Mouse (Mus musculus) lung, postnatal 0 days (tissue): ENCODE measurements at regions not wholly inside any gene's neighbourhood (a gene's known extent, or its start where the extent isn't known, plus 50 kb on each side); places are given as distances from the start of the nearest gene placed in this dataset.

Experiments
- CTCF ChIP-seq: IDR thresholded peaks from 2 replicates; pipeline ENCODE4 v1.5.1; 2016; ENCODE audit warnings: antibody characterized with exemption, mild to moderate bottlenecking
- EP300 ChIP-seq: IDR thresholded peaks from 2 replicates; pipeline ENCODE4 v1.6.1; 2016; ENCODE audit warnings: antibody characterized with exemption, mild to moderate bottlenecking, control low read depth

DNA sequence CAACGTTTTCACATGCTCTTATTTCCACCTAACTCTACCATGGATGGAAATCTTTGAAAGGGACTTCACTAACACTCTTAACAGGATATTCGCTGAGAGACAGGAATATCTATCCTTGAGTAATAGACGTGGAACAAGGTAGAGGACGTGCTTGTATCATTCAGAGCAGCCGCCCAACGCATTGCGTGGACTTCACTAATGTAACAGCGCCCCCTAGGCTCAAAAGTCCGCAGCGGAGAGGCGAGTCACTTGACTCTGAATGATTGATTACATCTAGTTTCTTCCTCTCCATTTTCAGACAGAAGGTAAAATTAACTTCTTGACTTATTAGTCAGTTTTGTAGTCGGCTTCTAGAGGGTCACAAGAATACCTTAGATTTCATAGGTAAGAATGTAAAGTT lies 447.1 kb downstream of the Slc16a7 start:
- no peak for TF ChIP-seq EP300
- peak; percentile 31 for TF ChIP-seq CTCF
